Mouse (Mus musculus) hindbrain, embryonic 15.5 days (tissue): ENCODE results near the gene Slc47a2. TPM values are rescaled to one million over a fixed set of nuclear protein-coding genes. Genes with fewer than 3 reads are reported as not detected.

ENCODE experiments used
- ATAC-seq: fragments of 200-750 bp; cut with Nextera tagmentation; 2 replicates; pipeline ENCODE4 v1.8.0; 2017; ENCODE audit warnings: low read depth, moderate number of reproducible peaks, moderate TSS enrichment; ENCODE audit not compliant: low FRiP score
- H3K27ac ChIP-seq: fragments of 300-500 bp; sonication (generic); replicated peaks from 2 replicates; pipeline ENCODE4 v1.5.1; 2015; ENCODE audit warnings: mild to moderate bottlenecking, inconsistent platforms
- H3K27me3 ChIP-seq: fragments of 300-500 bp; sonication (generic); 2 replicates; pipeline ENCODE4 v1.6.1; 2015; ENCODE audit warnings: control low read depth, inconsistent platforms
- H3K36me3 ChIP-seq: fragments of 300-500 bp; sonication (generic); 2 replicates; pipeline ENCODE4 v1.6.1; 2015; ENCODE audit warnings: control low read depth, inconsistent platforms
- H3K4me1 ChIP-seq: fragments of 300-500 bp; sonication (generic); replicated peaks from 2 replicates; pipeline ENCODE4 v1.6.1; 2015; ENCODE audit warnings: control low read depth, inconsistent platforms
- H3K4me2 ChIP-seq: fragments of 300-500 bp; sonication (generic); 2 replicates; pipeline ENCODE4 v1.6.1; 2015; ENCODE audit warnings: moderate library complexity, mild to moderate bottlenecking, inconsistent platforms
- H3K4me3 ChIP-seq: fragments of 300-500 bp; sonication (generic); 2 replicates; pipeline ENCODE4 v1.5.1; 2015; ENCODE audit warnings: mild to moderate bottlenecking, inconsistent platforms
- H3K9ac ChIP-seq: fragments of 300-500 bp; sonication (generic); 2 replicates; pipeline ENCODE4 v1.6.1; 2015; ENCODE audit warnings: inconsistent platforms
- H3K9me3 ChIP-seq: fragments of 300-500 bp; sonication (generic); 2 replicates; pipeline ENCODE4 v1.6.1; 2016; ENCODE audit warnings: control low read depth, inconsistent platforms
- WGBS: fragments of 180-500 bp; shearing (Covaris S2); methylation state at CpG from one replicate; pipeline ENCODE4 v1.1.7; 2015; 5-methylcytosine and 5-hydroxymethylcytosine counted together
- polyA plus RNA-seq: library from polyadenylated mRNA; unstranded; fragments of >200 nt; fragmentation: Nextera tagmentation; extraction: Ambion mirVana; gene quantifications from 2 replicates; pipeline ENCODE4 v1.2.1, GENCODE M21; 2015

Slc47a2 gene
- polyA plus RNA-seq, 1 experiment from 2014 or later, result not detected

- Histone ChIP-seq H3K9ac (no peak overlapping the region), H3K36me3 (no peaks in the 10 kb centered on the region), H3K9me3 (no peaks in the 10 kb centered on the region), H3K4me1 (no peaks in the 10 kb centered on the region), H3K4me2 (no peak overlapping the region), H3K4me3 (no peak overlapping the region), H3K27me3 (no peaks in the 10 kb centered on the region), H3K27ac (no peak overlapping the region)
- no peak for ATAC-seq
- 83% methylated on average over 6 of the region's 6 CpGs for WGBS
Observed at GRCm38 (mm10) chr11:61364096-61364495, 21.4 kb upstream of the Slc47a2 start.

GRCm38 (mm10) chr11:61361515-61362190, 19.0 kb upstream of the Slc47a2 start:
- no peak for ATAC-seq
- 80% methylated on average over 11 of the region's 11 CpGs for WGBS

GRCm38 (mm10) chr11:61356600-61356999, 13.9 kb upstream of the Slc47a2 start:
- H3K36me3 ChIP-seq, result no peaks in the 10 kb centered on the region
- H3K9me3 ChIP-seq, result no peaks in the 10 kb centered on the region
- no peak overlapping the region for H3K4me2 ChIP-seq
- no peak overlapping the region for H3K27ac ChIP-seq
- no peaks in the 10 kb centered on the region for H3K27me3 ChIP-seq
- WGBS, result 87% methylated on average over 9 of the region's 9 CpGs
- no peak overlapping the region for H3K9ac ChIP-seq
- no peaks in the 10 kb centered on the region for H3K4me1 ChIP-seq
- no peak for ATAC-seq
- H3K4me3 ChIP-seq, result no peak overlapping the region

More at GRCm38 (mm10) chr11:61361515-61362190, 19.0 kb upstream of the Slc47a2 start:
- H3K27me3 ChIP-seq, result no peaks in the 10 kb centered on the region
- H3K36me3 ChIP-seq, result no peaks in the 10 kb centered on the region
- no peak overlapping the region for H3K4me2 ChIP-seq
- no peak overlapping the region for H3K9ac ChIP-seq
- H3K4me1 ChIP-seq, result no peaks in the 10 kb centered on the region
- no peak overlapping the region for H3K4me3 ChIP-seq
- H3K9me3 ChIP-seq, result no peaks in the 10 kb centered on the region
- H3K27ac ChIP-seq, result no peak overlapping the region

- Histone ChIP-seq H3K36me3 (no peaks in the 10 kb centered on the region), H3K9ac (no peak overlapping the region), H3K4me1 (no peaks in the 10 kb centered on the region), H3K27ac (no peak overlapping the region), H3K4me2 (no peak overlapping the region), H3K4me3 (no peak overlapping the region), H3K9me3 (no peaks in the 10 kb centered on the region), H3K27me3 (no peaks in the 10 kb centered on the region)
- WGBS, result 69% methylated on average over 6 of the region's 6 CpGs
- ATAC-seq, result no peak
Observed at GRCm38 (mm10) chr11:61356111-61356510, 13.5 kb upstream of the Slc47a2 start.

GRCm38 (mm10) chr11:61355351-61355750, 12.7 kb upstream of the Slc47a2 start:
- Histone ChIP-seq H3K27me3 (no peaks in the 10 kb centered on the region), H3K27ac (no peak overlapping the region), H3K4me1 (no peaks in the 10 kb centered on the region), H3K4me3 (no peak overlapping the region), H3K9ac (no peak overlapping the region), H3K36me3 (no peaks in the 10 kb centered on the region), H3K9me3 (no peaks in the 10 kb centered on the region), H3K4me2 (no peak overlapping the region)
- 87% methylated on average over 5 of the region's 5 CpGs for WGBS
- no peak for ATAC-seq

- H3K4me3 ChIP-seq, result no peak overlapping the region
- H3K4me1 ChIP-seq, result no peaks in the 10 kb centered on the region
- ATAC-seq, result no peak
- no peaks in the 10 kb centered on the region for H3K36me3 ChIP-seq
- H3K9ac ChIP-seq, result no peak overlapping the region
- H3K27me3 ChIP-seq, result no peaks in the 10 kb centered on the region
- no peak overlapping the region for H3K4me2 ChIP-seq
- WGBS, result 83% methylated on average over 6 of the region's 6 CpGs
- H3K27ac ChIP-seq, result no peak overlapping the region
- H3K9me3 ChIP-seq, result no peaks in the 10 kb centered on the region
Observed at GRCm38 (mm10) chr11:61354346-61354745, 11.7 kb upstream of the Slc47a2 start.

GRCm38 (mm10) chr11:61353038-61353437, 10.4 kb upstream of the Slc47a2 start:
- no peak for ATAC-seq
- H3K36me3 ChIP-seq, result no peaks in the 10 kb centered on the region
- WGBS, result 73% methylated on average over 2 of the region's 2 CpGs

GRCm38 (mm10) chr11:61352138-61352651, 9.5 kb upstream of the Slc47a2 start:
- H3K9me3 ChIP-seq, result no peaks in the 10 kb centered on the region
- no peak for ATAC-seq
- H3K4me1 ChIP-seq, result no peaks in the 10 kb centered on the region
- WGBS, result 66% methylated on average over 9 of the region's 9 CpGs
- no peak overlapping the region for H3K9ac ChIP-seq
- H3K27me3 ChIP-seq, result no peaks in the 10 kb centered on the region
- no peak overlapping the region for H3K4me3 ChIP-seq
- H3K4me2 ChIP-seq, result no peak overlapping the region
- no peak overlapping the region for H3K27ac ChIP-seq
- no peaks in the 10 kb centered on the region for H3K36me3 ChIP-seq

More at GRCm38 (mm10) chr11:61353038-61353437, 10.4 kb upstream of the Slc47a2 start:
- no peaks in the 10 kb centered on the region for H3K4me1 ChIP-seq
- H3K9ac ChIP-seq, result no peak overlapping the region
- no peak overlapping the region for H3K27ac ChIP-seq
- no peak overlapping the region for H3K4me3 ChIP-seq
- H3K4me2 ChIP-seq, result no peak overlapping the region
- no peaks in the 10 kb centered on the region for H3K27me3 ChIP-seq
- no peaks in the 10 kb centered on the region for H3K9me3 ChIP-seq

GRCm38 (mm10) chr11:61349337-61349736, 6.7 kb upstream of the Slc47a2 start:
- H3K9ac ChIP-seq, result no peak overlapping the region
- no peak for ATAC-seq
- no peaks in the 10 kb centered on the region for H3K9me3 ChIP-seq
- no peak overlapping the region for H3K4me2 ChIP-seq
- H3K4me1 ChIP-seq, result no peaks in the 10 kb centered on the region
- WGBS, result 17% methylated on average over 8 of the region's 8 CpGs
- H3K27me3 ChIP-seq, result no peaks in the 10 kb centered on the region
- no peaks in the 10 kb centered on the region for H3K36me3 ChIP-seq
- no peak overlapping the region for H3K27ac ChIP-seq
- H3K4me3 ChIP-seq, result no peak overlapping the region

GRCm38 (mm10) chr11:61346133-61346532, 3.5 kb upstream of the Slc47a2 start:
- Histone ChIP-seq H3K4me2 (no peak overlapping the region), H3K4me3 (no peak overlapping the region), H3K9me3 (no peaks in the 10 kb centered on the region), H3K4me1 (peaks cover 14% of the 10 kb centered on the region), H3K9ac (no peak overlapping the region), H3K27ac (no peak overlapping the region), H3K36me3 (no peaks in the 10 kb centered on the region), H3K27me3 (peaks cover 22% of the 10 kb centered on the region)
- ATAC-seq, result no peak
- WGBS, result 63% methylated on average over 8 of the region's 8 CpGs

GRCm38 (mm10) chr11:61341971-61342370, 689 bp downstream of the Slc47a2 start:
- no peak for ATAC-seq
- H3K4me3 ChIP-seq, result peak overlapping the region; percentile 42
- no peak overlapping the region for H3K9ac ChIP-seq
- H3K4me2 ChIP-seq, result peak overlapping the region; percentile 67
- peaks cover 34% of the 10 kb centered on the region for H3K27me3 ChIP-seq
- peaks cover 14% of the 10 kb centered on the region for H3K4me1 ChIP-seq
- no peak overlapping the region for H3K27ac ChIP-seq
- H3K36me3 ChIP-seq, result no peaks in the 10 kb centered on the region
- no peaks in the 10 kb centered on the region for H3K9me3 ChIP-seq
- 18% methylated on average over 10 of the region's 10 CpGs for WGBS

GRCm38 (mm10) chr11:61341233-61341632, 1.4 kb downstream of the Slc47a2 start:
- H3K4me2 ChIP-seq, result no peak overlapping the region
- no peak overlapping the region for H3K27ac ChIP-seq
- WGBS, result 76% methylated on average over 4 of the region's 4 CpGs
- ATAC-seq, result no peak
- no peak overlapping the region for H3K4me3 ChIP-seq
- H3K9ac ChIP-seq, result no peak overlapping the region
- H3K4me1 ChIP-seq, result peaks cover 14% of the 10 kb centered on the region
- H3K36me3 ChIP-seq, result no peaks in the 10 kb centered on the region
- peaks cover 34% of the 10 kb centered on the region for H3K27me3 ChIP-seq
- no peaks in the 10 kb centered on the region for H3K9me3 ChIP-seq

- Histone ChIP-seq H3K27ac (no peak overlapping the region), H3K9ac (no peak overlapping the region), H3K4me3 (no peak overlapping the region), H3K9me3 (no peaks in the 10 kb centered on the region), H3K4me1 (peaks cover 14% of the 10 kb centered on the region), H3K27me3 (peaks cover 34% of the 10 kb centered on the region), H3K36me3 (no peaks in the 10 kb centered on the region), H3K4me2 (no peak overlapping the region)
- ATAC-seq, result no peak
- 89% methylated on average over 4 of the region's 4 CpGs for WGBS
Observed at GRCm38 (mm10) chr11:61340374-61340773, 2.3 kb downstream of the Slc47a2 start.
